In the genomic region with DNA sequence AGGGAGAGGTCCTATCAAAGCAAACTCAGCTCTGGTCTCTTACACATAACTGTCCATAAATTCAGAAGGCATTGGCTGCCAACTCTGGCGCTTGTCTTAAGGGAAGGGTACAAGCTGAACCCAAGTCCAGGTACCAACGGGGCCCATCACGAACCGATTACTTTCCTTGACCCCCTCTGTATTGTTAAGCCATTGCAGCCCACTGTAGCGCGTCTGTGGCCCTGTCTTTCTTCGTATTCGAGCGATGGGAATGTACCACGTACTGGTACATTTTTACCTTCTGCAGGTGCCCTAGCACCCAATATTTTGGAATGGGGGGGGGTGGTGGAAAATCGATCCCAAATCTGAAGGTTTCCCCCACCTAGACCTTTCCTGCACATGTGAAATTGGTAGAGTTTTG, we compare ENCODE assay signal across 8 mouse cellular contexts. TPM values are rescaled to one million over a fixed set of nuclear protein-coding genes. Genes with fewer than 3 reads are reported as not detected.
DNase-seq lines count a peak whose midpoint lies in the region; ATAC-seq lines count a peak whose summit lies in the region.

No protein-coding gene starts in this region.

- peaks cover 8 to 24% of the 10 kb centered on the region in 2 experiments for H3K4me1 ChIP-seq in heart, embryonic 14.5 days (ENCODE audit: control insufficient read depth in 2 of 2, insufficient read depth in 2 of 2, low read length in 2 of 2)
- H3K4me1 ChIP-seq in embryonic facial prominence, embryonic 10.5 days, result peaks cover 44% of the 10 kb centered on the region
- H3K4me1 ChIP-seq in hindbrain, embryonic 12.5 days, result peaks cover 25% of the 10 kb centered on the region
- H3K4me1 ChIP-seq in midbrain, embryonic 11.5 days (ENCODE audit: control insufficient read depth, insufficient read depth, low read length), result peaks cover 19% of the 10 kb centered on the region

- H3K4me2 ChIP-seq in heart, embryonic 14.5 days (ENCODE audit: low read length), result peak overlapping the region; percentile 69
- peak overlapping the region; percentile 54 for H3K4me2 ChIP-seq in hindbrain, embryonic 12.5 days (replicated peaks)
- peak overlapping the region; percentile 47 for H3K4me2 ChIP-seq in midbrain, embryonic 11.5 days

- no peak for ATAC-seq in heart, embryonic 14.5 days (ENCODE audit: insufficient number of reproducible peaks, insufficient read depth, low FRiP score, low read depth)
- no peak for ATAC-seq in hindbrain, embryonic 12.5 days (ENCODE audit: low FRiP score)
- no peak for ATAC-seq in midbrain, embryonic 11.5 days (ENCODE audit: low FRiP score)
- no peak for ATAC-seq in megakaryocyte-erythroid progenitor cell, adult 5-6 weeks (replicated peaks; ENCODE audit: low FRiP score, low TSS enrichment, poor library complexity, severe bottlenecking)

- DNase-seq in heart, adult 18-20 months, result no peak
- no peak for DNase-seq in embryonic facial prominence, embryonic 10.5 days (ENCODE audit: low spot score)
- no peak for DNase-seq in midbrain, embryonic 11.5 days (ENCODE audit: low spot score, missing footprints)
- no peak for DNase-seq in ovary, postnatal 14 days (ENCODE audit: low spot score)
- DNase-seq in left cerebral cortex, postnatal 25 days (ENCODE audit: low spot score in 2 of 2), result no peak

- peak overlapping the region in 1 of 2 experiments; percentile 83; a peak in 1 of 4 replicates for H3K27ac ChIP-seq in heart, embryonic 14.5 days (replicated peaks in 1 of 2; ENCODE audit: control insufficient read depth in 1 of 2, insufficient read depth in 1 of 2, low read depth in 2 of 2, low read length in 2 of 2)
- H3K27ac ChIP-seq in embryonic facial prominence, embryonic 10.5 days (replicated peaks), result peak overlapping the region; percentile 95; the same call in 1 of the 2 replicates
- H3K27ac ChIP-seq in hindbrain, embryonic 12.5 days, result peak overlapping the region; percentile 91
- peak overlapping the region; percentile 92; the same call in 1 of the 2 replicates for H3K27ac ChIP-seq in midbrain, embryonic 11.5 days (ENCODE audit: low read depth, low read length)

- H3K9me3 ChIP-seq in heart, embryonic 14.5 days (ENCODE audit: control insufficient read depth, low read length), result no peaks in the 10 kb centered on the region
- H3K9me3 ChIP-seq in embryonic facial prominence, embryonic 10.5 days, result no peaks in the 10 kb centered on the region
- H3K9me3 ChIP-seq in hindbrain, embryonic 12.5 days (replicated peaks), result no peaks in the 10 kb centered on the region
- no peaks in the 10 kb centered on the region for H3K9me3 ChIP-seq in midbrain, embryonic 11.5 days (ENCODE audit: control insufficient read depth, low read length)

- peak overlapping the region in 1 of 2 experiments; percentile 31; a peak in 1 of 4 replicates for H3K4me3 ChIP-seq in heart, embryonic 14.5 days (ENCODE audit: control insufficient read depth in 1 of 2, insufficient read depth in 1 of 2, low read depth in 1 of 2, low read length in 2 of 2)
- peak overlapping the region; percentile 75 for H3K4me3 ChIP-seq in embryonic facial prominence, embryonic 10.5 days
- H3K4me3 ChIP-seq in hindbrain, embryonic 12.5 days, result peak overlapping the region; percentile 32
- peak overlapping the region; percentile 28; the same call in 1 of the 2 replicates for H3K4me3 ChIP-seq in midbrain, embryonic 11.5 days (ENCODE audit: low read depth, low read length)

- H3K27me3 ChIP-seq in heart, embryonic 14.5 days (ENCODE audit: control insufficient read depth, insufficient read depth, low read length), result no peaks in the 10 kb centered on the region
- no peaks in the 10 kb centered on the region for H3K27me3 ChIP-seq in embryonic facial prominence, embryonic 10.5 days (replicated peaks; ENCODE audit: low read depth, poor library complexity, severe bottlenecking)
- H3K27me3 ChIP-seq in hindbrain, embryonic 12.5 days, result no peaks in the 10 kb centered on the region
- H3K27me3 ChIP-seq in midbrain, embryonic 11.5 days (ENCODE audit: control insufficient read depth, insufficient read depth, low read length), result no peaks in the 10 kb centered on the region

- intact Hi-C loops in left cerebral cortex, postnatal 25 days (cut with DNase I), result no loop called here

- H3K36me3 ChIP-seq in heart, embryonic 14.5 days (ENCODE audit: control insufficient read depth, insufficient read depth, low read length), result no peaks in the 10 kb centered on the region
- H3K36me3 ChIP-seq in embryonic facial prominence, embryonic 10.5 days (replicated peaks), result no peaks in the 10 kb centered on the region
- no peaks in the 10 kb centered on the region for H3K36me3 ChIP-seq in hindbrain, embryonic 12.5 days
- H3K36me3 ChIP-seq in midbrain, embryonic 11.5 days (ENCODE audit: control insufficient read depth, insufficient read depth, low read length), result no peaks in the 10 kb centered on the region

- WGBS in heart, embryonic 14.5 days, result 81% methylated on average over 11 of the region's 11 CpGs
- WGBS in embryonic facial prominence, embryonic 10.5 days, result 86% methylated on average over 11 of the region's 11 CpGs
- WGBS in hindbrain, embryonic 12.5 days, result 86% methylated on average over 11 of the region's 11 CpGs
- 81% methylated on average over 11 of the region's 11 CpGs for WGBS in midbrain, embryonic 11.5 days

- peak overlapping the region; percentile 75 for H3K9ac ChIP-seq in heart, embryonic 14.5 days (ENCODE audit: low read length)
- H3K9ac ChIP-seq in hindbrain, embryonic 12.5 days, result peak overlapping the region; percentile 59
- peak overlapping the region; percentile 76; the same call in 1 of the 2 replicates for H3K9ac ChIP-seq in midbrain, embryonic 11.5 days (ENCODE audit: low read length)

RNA-seq across cellular contexts. Expression of gene Tmem107, which starts 1.6 kb away (rescaled TPM):
- polyA plus RNA-seq in heart, embryonic 14.5 days (2014; fragmentation: Nextera tagmentation; extraction: Ambion mirVana), result 33.5 and 34.4 TPM in 2 replicates
- total RNA-seq in heart, adult 18-20 months (2021), result 1 to 10 TPM; 5.3 to 7.0 TPM
- polyA plus RNA-seq in embryonic facial prominence, embryonic 10.5 days (2016; fragmentation: Nextera tagmentation; extraction: Ambion mirVana), result 41.0 and 44.5 TPM in 2 replicates
- 39.4 and 45.1 TPM in 2 replicates for polyA plus RNA-seq in hindbrain, embryonic 12.5 days (2016; fragmentation: Nextera tagmentation; extraction: Ambion mirVana)
- polyA plus RNA-seq in midbrain, embryonic 11.5 days (2014; fragmentation: Nextera tagmentation; extraction: Ambion mirVana), result 53.5 and 57.7 TPM in 2 replicates
- total RNA-seq in megakaryocyte-erythroid progenitor cell, adult 5-6 weeks (2014; fragmentation: Nextera tagmentation), result 33.8 and 51.0 TPM in 2 replicates
- 16.2 and 33.4 TPM in 2 replicates for total RNA-seq in megakaryocyte-erythroid progenitor cell, adult 5-6 weeks (2017)
- total RNA-seq in left cerebral cortex, postnatal 25 days (2021), result 10 to 100 TPM; 16.9 to 18.2 TPM

RNA-seq across cellular contexts. Expression of gene Borcs6, which starts 12.7 kb away (rescaled TPM):
- 13.0 and 14.1 TPM in 2 replicates for polyA plus RNA-seq in heart, embryonic 14.5 days (2014; fragmentation: Nextera tagmentation; extraction: Ambion mirVana)
- total RNA-seq in heart, adult 18-20 months (2021), result 10 to 100 TPM; 16.7 to 19.3 TPM
- polyA plus RNA-seq in embryonic facial prominence, embryonic 10.5 days (2016; fragmentation: Nextera tagmentation; extraction: Ambion mirVana), result 5.3 and 5.9 TPM in 2 replicates
- polyA plus RNA-seq in hindbrain, embryonic 12.5 days (2016; fragmentation: Nextera tagmentation; extraction: Ambion mirVana), result 15.8 and 16.6 TPM in 2 replicates
- polyA plus RNA-seq in midbrain, embryonic 11.5 days (2014; fragmentation: Nextera tagmentation; extraction: Ambion mirVana), result 8.8 and 9.8 TPM in 2 replicates
- 0.46 and 7.0 TPM in 2 replicates for total RNA-seq in megakaryocyte-erythroid progenitor cell, adult 5-6 weeks (2014; fragmentation: Nextera tagmentation)
- total RNA-seq in megakaryocyte-erythroid progenitor cell, adult 5-6 weeks (2017), result 3.5 TPM in 2 replicates
- total RNA-seq in left cerebral cortex, postnatal 25 days (2021), result 10 to 100 TPM; 29.1 to 29.5 TPM

RNA-seq across cellular contexts. Expression of gene Vamp2, which starts 16.1 kb away (rescaled TPM):
- polyA plus RNA-seq in heart, embryonic 14.5 days (2014; fragmentation: Nextera tagmentation; extraction: Ambion mirVana), result 81.5 and 93.9 TPM in 2 replicates
- 10 to 100 TPM; 53.9 to 55.4 TPM for total RNA-seq in heart, adult 18-20 months (2021)
- polyA plus RNA-seq in embryonic facial prominence, embryonic 10.5 days (2016; fragmentation: Nextera tagmentation; extraction: Ambion mirVana), result 60.9 and 70.0 TPM in 2 replicates
- polyA plus RNA-seq in hindbrain, embryonic 12.5 days (2016; fragmentation: Nextera tagmentation; extraction: Ambion mirVana), result 140 and 159 TPM in 2 replicates
- 72.4 and 73.5 TPM in 2 replicates for polyA plus RNA-seq in midbrain, embryonic 11.5 days (2014; fragmentation: Nextera tagmentation; extraction: Ambion mirVana)
- 46.7 and 60.3 TPM in 2 replicates for total RNA-seq in megakaryocyte-erythroid progenitor cell, adult 5-6 weeks (2014; fragmentation: Nextera tagmentation)
- total RNA-seq in megakaryocyte-erythroid progenitor cell, adult 5-6 weeks (2017), result 7.5 and 15.7 TPM in 2 replicates
- total RNA-seq in left cerebral cortex, postnatal 25 days (2021), result 1,000 to 10,000 TPM; 1,099 to 1,151 TPM

RNA-seq across cellular contexts. Expression of gene Per1, which starts 22.8 kb away (rescaled TPM):
- 16.0 and 17.8 TPM in 2 replicates for polyA plus RNA-seq in heart, embryonic 14.5 days (2014; fragmentation: Nextera tagmentation; extraction: Ambion mirVana)
- total RNA-seq in heart, adult 18-20 months (2021), result 10 to 100 TPM; 38.8 to 48.5 TPM
- polyA plus RNA-seq in embryonic facial prominence, embryonic 10.5 days (2016; fragmentation: Nextera tagmentation; extraction: Ambion mirVana), result 6.1 and 7.3 TPM in 2 replicates
- polyA plus RNA-seq in hindbrain, embryonic 12.5 days (2016; fragmentation: Nextera tagmentation; extraction: Ambion mirVana), result 9.8 and 11.6 TPM in 2 replicates
- polyA plus RNA-seq in midbrain, embryonic 11.5 days (2014; fragmentation: Nextera tagmentation; extraction: Ambion mirVana), result 6.0 and 7.3 TPM in 2 replicates
- total RNA-seq in megakaryocyte-erythroid progenitor cell, adult 5-6 weeks (2014; fragmentation: Nextera tagmentation), result 11.3 and 17.6 TPM in 2 replicates
- total RNA-seq in megakaryocyte-erythroid progenitor cell, adult 5-6 weeks (2017), result 4.7 and 12.5 TPM in 2 replicates
- total RNA-seq in left cerebral cortex, postnatal 25 days (2021), result 100 to 1,000 TPM in 1 of 2 experiments, 10 to 100 TPM in 1; 98.9 to 108 TPM

RNA-seq across cellular contexts. Expression of gene Aurkb, which starts 26.8 kb away (rescaled TPM):
- 61.7 and 64.8 TPM in 2 replicates for polyA plus RNA-seq in heart, embryonic 14.5 days (2014; fragmentation: Nextera tagmentation; extraction: Ambion mirVana)
- total RNA-seq in heart, adult 18-20 months (2021), result 1 to 10 TPM in 1 of 2 experiments, under 1 TPM in 1; 0.67 to 1.5 TPM
- polyA plus RNA-seq in embryonic facial prominence, embryonic 10.5 days (2016; fragmentation: Nextera tagmentation; extraction: Ambion mirVana), result 215 and 218 TPM in 2 replicates
- 95.5 and 100 TPM in 2 replicates for polyA plus RNA-seq in hindbrain, embryonic 12.5 days (2016; fragmentation: Nextera tagmentation; extraction: Ambion mirVana)
- 169 and 171 TPM in 2 replicates for polyA plus RNA-seq in midbrain, embryonic 11.5 days (2014; fragmentation: Nextera tagmentation; extraction: Ambion mirVana)
- 118 and 122 TPM in 2 replicates for total RNA-seq in megakaryocyte-erythroid progenitor cell, adult 5-6 weeks (2014; fragmentation: Nextera tagmentation)
- total RNA-seq in megakaryocyte-erythroid progenitor cell, adult 5-6 weeks (2017), result 60.0 and 75.0 TPM in 2 replicates
- total RNA-seq in left cerebral cortex, postnatal 25 days (2021), result under 1 TPM; 0.73 to 0.99 TPM
